Mouse (Mus musculus): Measurements from ENCODE around the gene Srgap3.

Srgap3 gene

DNA sequence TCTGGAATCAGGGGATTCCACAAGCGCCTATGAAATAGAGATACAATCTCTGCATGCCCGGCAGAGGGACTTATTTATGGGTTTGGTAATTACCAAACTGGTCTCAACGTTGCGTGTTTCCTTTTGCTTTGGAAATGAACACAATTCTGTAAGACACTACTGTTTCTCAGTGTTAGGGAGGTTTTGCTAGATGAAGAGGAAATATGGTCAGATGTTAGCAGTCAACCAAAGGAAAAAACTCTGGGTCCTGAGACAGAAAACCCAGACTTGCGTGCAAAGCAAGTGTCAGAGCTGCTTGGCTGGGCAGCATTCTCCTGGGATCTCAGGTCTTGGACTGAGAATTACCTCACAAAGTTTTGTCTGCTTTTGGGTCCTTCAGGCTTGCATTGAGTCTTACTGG lies 34.5 kb downstream of the Srgap3 start:
- DNase-seq (ENCODE audit: low read depth) = no peak

DNA sequence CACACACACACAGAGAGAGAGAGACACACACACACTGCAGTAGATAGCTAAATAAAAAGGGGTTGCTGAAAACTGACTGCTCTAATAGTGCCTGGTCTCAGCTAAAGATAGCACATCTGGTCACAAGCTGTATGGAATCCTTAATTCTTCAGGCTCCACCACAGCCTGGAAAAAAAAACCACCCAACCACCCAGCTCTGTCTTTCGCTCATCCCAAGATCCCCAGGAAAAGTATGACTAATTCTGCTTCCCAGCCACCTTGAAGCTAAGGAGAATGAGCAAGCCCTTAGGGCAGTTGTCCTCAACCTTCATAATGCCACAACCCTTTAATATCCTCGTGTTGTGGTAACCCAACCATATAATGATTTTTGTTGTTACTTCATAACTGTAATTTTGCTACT lies 37.4 kb downstream of the Srgap3 start:
- no peak for DNase-seq (ENCODE audit: low read depth)

DNA sequence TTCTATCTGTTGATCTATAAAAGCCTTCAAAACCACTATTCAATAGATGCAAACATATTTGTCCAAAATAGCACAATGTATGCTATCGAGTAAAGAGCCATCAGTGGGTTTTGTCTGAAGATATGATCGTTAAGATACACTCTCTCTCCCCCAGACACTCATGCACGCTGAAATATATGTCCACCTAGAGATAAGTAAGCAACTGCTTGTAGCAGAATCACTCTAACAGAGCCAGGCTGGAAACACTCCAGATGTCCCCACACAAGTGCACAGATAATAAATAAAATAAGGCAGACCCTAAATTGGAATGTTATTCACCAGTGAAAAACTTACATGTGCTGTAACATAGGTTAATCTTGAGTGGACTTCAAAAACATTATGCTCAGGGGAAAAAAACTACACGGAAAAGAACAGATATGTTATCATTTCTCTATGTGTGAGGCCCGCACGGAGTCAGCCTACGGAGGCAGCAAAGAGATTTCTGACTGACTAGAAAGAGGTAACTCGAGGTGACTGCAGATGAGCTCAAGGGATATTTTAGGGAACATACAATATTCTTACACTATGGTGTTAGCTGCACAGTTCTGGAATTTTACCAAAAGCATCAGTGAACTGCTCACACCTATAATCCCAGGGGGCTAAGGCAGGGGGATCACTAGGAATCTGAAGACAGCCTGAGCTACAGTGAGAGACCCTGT lies 39.0 kb downstream of the Srgap3 start:
- no peak for DNase-seq (ENCODE audit: low read depth)

DNA sequence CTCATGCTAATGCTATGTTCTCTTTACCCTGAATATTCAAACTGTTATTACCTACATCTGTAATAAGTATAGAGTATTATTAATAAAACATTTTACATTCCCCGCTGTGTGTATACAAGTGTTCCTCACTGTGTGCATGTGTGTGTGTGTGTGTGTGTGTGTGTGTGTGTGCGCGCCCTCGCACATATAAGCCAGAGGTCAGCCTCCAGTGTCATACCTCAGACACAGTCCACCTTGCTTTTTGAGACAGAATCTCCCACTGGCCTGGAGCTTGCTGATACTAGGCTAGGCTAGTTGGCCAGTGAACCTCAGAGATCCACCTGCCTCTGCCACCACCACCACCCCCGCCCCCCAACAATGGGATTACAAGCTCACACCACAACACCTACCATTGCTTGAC lies 43.3 kb downstream of the Srgap3 start:
- no peak for DNase-seq (ENCODE audit: low read depth)

DNA sequence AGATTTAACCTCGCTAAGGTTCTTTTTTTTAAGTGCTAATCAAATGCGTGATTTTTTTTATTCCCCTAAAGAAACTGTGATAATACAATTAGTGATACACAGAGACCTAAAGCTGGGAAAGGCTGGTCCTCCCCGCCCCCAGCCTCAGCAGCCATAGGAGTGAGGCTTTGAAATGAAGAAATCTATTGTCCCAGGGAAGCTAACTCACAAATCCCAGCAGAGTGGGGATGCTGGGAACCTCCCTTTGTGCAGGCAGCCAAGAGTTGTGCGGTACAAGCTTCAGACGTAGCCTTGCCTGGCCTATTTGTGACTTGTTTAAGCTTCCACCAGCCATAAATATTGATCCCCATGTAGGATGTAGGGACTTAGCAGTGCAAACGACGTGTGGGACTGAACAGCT lies 43.8 kb downstream of the Srgap3 start:
- no peak for DNase-seq (ENCODE audit: low read depth)

DNA sequence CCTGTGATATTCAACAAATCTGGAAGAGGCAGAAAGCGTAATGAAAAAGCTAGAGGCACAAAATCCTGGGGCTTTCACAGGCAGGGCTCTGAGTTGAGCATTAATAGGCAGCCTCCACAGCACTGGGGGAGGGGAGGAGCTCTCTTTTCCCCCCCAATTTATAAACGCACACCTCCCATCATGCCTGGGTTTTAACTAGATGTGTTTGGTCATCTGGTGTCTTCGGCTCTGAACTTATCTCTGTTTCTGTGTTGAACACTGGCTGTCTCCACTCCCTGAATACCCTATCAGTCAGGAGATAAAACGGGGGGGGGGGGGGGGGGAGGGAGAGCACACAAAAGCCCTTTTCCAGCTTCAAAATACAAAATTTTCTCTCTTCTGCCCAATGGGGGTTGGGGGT lies 44.3 kb downstream of the Srgap3 start:
- DNase-seq (ENCODE audit: low read depth) = no peak

DNA sequence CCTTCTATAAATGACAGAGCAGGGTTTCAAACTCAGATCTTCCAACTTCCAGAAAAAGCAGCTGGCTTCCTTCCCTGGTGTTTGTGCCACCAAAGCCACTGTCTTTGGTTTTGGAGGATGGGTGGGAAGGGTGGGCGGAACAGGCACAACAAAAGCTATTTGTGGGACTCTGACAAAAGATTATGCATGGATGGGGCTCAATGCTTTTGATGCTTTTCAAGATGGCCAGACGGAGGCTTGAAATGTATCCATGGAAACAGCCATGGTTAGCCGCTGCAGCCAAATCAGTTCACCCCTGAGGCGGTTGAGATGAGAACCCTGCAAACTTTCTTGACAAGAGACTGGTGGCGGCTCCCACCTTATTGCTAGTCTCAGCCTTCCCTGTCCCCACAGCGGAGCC lies 46.8 kb downstream of the Srgap3 start:
- no peak for DNase-seq (ENCODE audit: low read depth)

DNA sequence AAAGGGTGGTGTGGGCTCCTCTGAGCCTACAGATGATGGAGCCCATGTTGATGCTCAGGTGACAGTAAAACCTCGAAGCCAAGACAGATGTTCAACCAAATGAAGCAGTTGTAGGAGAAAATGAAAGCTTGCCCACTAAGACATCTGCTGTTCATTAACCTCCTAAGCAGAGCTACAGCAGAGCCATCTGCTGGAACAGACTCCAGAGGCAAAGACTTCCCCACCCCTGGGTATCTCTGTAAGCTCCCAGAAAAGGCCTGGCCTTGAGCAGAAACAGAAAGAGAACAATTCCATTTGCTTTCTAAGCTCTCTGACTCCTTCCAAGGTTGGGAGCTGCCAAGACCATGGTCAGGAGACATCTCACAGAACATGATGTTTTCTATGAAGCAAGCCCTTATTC lies 47.4 kb downstream of the Srgap3 start:
- DNase-seq (ENCODE audit: low read depth) = peak; percentile 82

DNA sequence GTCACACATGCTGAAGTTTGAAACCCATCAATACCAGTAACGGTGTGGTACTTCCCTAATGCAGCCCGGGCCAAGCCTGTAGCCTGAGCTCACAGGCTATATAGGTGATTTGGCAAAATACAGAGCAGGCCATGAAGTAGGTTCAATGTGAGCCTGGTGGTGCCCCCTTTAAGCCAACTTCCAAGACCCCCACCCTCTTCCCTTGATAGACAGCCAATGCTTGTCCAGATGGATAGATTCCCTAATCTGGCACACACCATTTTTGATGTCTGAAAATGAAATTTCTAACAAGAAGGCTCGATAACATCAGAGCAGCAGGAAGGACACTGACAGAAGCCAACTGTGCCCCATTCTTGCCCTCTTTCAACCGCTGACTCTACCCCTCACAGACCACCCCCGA lies 47.8 kb downstream of the Srgap3 start:
- no peak for DNase-seq (ENCODE audit: low read depth)

DNA sequence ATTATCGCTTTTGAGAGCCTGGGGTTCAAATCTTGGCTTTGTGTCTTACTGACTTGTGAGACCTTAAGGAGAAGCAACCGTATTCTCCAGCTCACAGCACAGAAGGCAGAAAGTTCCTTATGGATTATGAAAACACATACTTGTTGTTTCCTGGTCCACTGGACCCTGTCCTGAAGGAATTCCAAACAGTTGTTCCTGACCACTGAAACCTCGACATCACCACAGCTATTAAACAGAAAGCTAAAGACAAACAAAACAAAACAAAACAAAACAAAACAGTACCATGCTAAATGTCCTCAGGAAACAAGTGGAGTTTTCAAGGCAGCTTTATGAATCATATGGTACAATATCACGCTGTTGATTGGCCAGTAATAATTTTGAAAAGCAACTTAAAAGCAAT lies 48.6 kb downstream of the Srgap3 start:
- DNase-seq (ENCODE audit: low read depth) = no peak

DNA sequence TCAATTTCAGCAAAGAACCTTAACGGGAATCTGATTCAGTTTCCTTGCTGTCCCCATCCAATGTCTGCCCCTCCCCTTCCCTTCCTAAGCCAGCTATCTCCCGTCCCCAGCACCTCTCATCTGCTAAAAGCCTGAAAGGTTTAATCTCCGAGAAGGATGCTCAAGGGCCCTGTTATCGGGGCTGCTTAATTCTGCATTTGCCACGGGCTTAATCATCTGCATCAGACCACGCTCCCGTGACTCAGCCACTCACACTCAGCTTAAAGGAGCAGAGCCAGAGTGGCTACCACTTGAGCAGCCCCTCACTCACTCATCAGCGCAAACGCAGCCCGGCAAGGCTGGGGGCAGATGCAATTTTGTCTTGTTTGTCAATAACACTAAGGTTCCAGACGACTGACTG lies 50.7 kb downstream of the Srgap3 start:
- peak; percentile 18 for DNase-seq (ENCODE audit: low read depth)

DNA sequence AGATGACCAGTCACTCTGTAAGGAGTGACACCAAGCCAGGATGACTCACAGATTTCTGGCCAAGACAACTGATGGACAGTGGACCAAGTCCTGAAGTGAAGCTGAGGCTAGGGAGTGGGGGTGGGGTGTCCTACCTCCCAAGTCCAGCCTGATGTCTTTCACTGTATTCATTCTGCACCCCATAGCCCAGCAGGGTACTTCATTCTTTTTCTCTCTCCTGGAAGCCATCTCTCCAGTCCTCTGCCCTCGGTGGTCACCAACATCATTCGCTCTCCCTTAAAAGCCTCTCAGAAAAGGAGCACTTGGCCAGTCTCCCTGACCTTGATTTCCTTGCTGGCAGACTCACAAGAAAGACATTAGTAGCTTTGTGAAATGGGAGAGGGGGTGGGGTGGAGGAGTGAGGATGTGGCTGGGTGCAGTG lies 56.7 kb downstream of the Srgap3 start:
- peak; percentile 70 for DNase-seq (ENCODE audit: low read depth)

DNA sequence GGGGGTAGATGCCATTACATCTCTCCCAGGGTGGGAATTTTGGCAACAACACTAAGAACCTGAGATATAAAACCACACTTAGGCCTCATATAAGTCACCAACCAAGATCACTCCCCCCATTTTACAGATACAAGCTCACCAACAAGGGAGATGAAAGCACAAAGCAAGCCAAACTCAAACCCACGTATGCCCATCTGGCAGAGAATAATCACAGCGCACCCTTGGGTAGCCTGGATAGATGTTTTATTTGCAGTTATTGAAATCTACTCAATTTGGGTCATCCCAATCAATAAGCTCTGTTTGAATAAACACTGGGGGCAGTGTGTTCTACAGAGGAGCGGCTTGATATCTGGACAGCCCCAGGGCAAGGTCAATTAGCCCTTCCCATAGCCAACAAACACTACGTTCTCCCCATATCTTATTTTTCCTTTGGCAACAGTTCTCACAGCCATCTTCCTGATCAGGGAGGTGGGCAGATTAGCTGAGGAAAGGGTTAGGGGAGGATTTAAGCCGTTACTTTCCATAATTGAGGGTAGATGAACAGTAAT lies 63.4 kb downstream of the Srgap3 start:
- DNase-seq (ENCODE audit: low read depth) = no peak

DNA sequence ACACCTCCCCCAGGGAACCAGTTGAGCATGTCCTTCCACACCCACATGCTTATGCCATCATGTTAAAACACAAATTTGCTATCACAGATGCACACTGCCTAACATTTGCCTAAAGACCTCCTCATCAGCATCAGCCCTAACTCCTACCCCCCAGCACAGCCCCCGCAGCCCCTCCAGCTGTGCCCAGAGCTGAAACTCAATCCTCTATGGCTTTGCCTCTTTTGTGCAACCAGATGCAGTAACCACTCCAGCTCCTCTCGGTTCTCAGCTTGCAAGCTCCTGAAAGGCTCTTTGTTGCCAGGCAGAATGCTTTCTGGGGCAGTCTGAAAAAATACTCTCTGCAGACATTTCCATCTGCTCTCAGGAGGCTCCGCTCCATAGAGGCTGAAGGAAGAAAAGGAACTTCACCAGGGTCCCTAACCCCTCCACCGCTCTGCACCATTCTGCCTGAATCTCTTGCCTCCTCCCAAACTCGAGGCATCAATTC lies 67.0 kb downstream of the Srgap3 start:
- no peak for DNase-seq (ENCODE audit: low read depth)

DNA sequence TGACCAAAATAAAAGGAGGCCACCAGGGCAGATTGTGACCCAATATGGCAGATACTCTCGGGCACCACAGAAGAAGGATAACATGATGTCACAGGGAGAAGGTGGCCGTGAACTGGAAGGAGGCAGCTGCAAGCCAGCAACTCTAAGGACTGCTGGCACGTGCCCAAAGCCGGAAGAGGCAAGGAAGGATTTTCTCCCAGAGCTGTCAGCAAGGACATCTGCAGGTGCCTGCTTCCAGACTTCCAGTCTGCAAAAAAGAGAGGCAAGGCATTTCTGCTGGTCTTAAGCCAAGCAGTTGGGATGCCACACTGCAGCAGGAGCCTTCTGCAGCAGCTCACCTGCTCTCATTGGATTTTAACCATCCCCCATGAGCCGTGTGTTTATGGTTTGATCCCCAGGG lies 67.9 kb downstream of the Srgap3 start:
- no peak for DNase-seq (ENCODE audit: low read depth)

DNA sequence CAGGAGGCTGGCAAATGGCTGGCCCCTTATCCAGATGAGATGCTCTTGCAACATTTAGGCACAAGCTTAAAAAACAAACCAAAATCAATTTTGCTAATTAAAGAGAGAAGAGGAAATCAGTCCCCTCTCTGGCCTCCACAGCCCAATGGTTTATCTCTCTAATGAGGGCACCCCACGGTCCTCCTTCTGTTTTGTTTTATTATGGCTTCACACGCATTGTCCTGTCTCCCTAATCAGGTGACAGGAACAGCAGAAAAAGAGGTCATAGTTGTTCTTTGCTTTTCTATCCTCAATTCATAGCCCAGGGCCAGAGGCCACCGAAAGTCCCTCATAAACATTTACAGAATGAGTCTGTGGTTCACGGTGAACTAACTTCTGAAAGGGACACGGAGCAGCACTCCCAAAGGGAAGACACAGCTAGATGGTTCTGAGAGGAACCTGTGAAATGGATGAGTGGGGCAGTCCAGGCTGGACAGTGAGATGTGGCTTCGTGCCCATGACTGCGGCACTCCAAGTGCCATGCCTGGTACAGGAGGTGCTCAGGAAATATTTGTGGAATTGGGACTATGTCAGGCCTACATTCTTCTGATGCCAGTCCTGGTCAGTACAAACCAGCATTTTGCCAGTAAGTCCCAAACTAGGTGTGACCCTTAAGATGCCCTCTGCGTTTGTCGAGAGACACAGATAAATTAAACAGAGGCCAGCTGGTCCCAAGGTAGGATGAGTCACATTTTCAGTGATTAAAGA lies 73.8 kb downstream of the Srgap3 start:
- no peak for DNase-seq (ENCODE audit: low read depth)

DNA sequence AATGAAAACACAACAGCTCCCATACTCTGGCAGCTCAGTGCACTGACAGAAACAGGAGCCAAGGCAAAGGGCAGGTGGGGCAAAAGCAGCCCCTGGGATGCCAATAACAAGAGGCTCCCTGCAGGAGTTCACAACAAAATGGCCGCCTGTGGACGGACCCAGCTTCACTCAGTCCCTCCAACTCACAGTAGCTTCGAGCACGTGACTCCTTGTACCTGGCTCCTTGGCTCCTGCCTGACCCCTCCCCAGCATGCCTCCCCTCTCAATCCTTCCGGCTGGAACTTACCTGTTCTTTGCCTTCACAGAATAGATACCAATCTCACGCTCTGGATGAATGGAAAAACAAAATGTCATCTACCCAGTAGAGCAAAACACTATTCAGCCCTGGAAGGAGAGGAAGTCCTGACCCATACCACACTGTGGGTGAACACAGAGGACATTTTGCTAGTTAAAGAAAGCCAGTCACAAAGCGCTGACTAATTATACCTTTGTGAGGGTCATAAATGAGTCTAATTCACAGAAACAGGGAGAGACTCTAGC lies 75.8 kb downstream of the Srgap3 start:
- no peak for DNase-seq (ENCODE audit: low read depth)

DNA sequence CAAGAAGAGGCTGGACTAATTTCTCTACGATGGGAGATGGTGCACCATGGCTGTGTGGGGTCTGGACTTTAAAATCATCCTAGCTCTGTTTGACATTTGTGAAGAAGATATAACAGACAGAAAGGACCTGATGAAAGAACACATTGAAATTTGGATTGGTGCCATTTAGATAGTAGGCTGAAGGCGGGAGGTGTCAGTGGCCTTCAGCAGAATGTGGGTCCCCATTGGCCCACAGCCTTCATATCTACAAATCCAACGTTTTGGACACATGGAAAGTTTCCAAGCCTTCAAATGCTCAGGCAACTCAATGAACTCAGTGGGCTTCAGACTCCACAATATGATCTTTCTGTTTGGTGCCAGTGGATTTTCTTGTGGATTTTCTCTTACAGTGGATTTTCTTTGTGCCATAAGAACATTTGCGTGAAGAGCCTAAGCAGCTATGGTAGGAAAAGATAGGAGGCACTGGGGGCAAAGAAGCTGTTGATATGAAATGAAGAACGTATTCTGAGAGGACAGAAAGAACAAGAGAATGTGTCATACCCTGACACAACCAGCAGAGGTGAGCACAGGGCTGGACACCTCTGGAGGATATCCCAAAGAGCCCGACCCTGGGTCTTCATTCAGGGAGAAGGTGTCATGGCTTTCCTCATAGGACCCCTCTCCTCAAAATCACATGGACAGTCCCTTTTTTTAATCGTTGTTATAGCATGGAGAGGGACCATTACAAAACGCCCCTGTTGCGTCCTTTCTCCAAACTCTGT lies 78.7 kb downstream of the Srgap3 start:
- DNase-seq (ENCODE audit: low read depth) = no peak

DNA sequence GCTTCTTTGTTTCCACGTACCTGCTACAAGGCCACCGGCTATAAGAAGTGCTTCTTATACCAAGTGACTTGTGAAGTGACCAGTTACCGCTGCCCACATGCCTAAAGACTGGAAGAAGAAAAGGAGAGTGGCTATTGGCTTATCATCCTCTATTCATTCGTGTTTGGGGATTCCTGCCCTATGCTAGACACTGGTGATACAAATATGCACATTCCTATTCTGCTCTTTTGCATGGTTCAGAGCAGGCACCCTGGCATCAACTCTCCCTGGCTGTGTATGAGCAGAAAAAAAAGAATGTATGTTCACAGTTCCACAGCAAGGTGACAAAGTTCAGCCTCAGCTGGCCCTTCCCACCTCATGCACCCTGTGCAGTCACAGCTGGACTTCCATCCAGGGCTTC lies 81.0 kb downstream of the Srgap3 start:
- DNase-seq (ENCODE audit: low read depth) = no peak

DNA sequence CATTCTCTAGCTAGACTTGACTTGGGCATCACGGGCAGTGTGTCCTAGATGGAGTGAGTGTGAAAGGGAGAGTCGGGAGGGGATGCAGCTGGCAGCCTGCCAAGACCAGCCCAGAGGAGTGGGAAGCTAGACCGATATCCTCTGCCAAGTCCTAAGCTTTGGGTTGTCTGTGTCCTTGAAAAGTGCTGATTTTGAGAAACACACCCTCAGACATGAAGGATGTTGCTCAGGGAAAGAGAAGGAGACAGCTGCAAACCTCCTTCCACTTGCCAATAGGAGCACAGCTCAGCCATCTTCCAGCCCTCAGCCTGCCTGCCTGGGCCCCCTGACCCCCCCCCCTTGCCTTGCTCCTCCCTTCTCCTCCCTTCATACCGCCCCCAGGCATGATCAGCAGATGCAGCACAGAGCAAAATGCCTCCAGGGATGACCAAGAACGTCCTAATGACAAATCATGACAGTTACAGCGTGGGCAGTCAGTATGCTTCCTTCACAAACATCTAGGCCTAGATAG lies 82.0 kb downstream of the Srgap3 start:
- DNase-seq (ENCODE audit: low read depth) = peak; percentile 68

DNA sequence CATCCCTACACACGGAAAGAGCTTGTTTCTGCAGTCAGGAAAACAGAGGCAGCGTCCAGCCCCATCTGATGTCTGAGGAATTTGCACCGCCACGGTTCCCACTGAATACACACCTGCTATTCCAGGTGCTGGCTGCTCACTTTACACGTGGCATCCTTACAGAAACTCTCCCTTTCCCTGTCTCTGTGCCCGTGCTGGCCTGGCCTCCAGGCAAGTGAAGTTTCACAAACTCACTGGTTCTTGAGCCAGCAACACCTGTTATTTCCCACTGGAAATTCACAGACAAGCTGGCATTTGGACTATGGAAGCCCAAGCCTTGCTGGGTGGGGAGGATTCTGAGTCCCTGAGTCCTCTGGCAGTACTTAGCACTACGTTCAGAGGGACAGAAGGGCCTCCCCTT lies 84.6 kb downstream of the Srgap3 start:
- DNase-seq (ENCODE audit: low read depth) = no peak
